Comparison of ENCODE assay signal across 16 mouse cellular contexts in genomic region chr7:51840515-51840914, GRCm38 (mm10). TPM values are rescaled to one million over a fixed set of nuclear protein-coding genes. Genes with fewer than 3 reads are reported as not detected.
DNase-seq lines count a peak whose midpoint lies in the region; ATAC-seq and TF ChIP-seq lines count a peak whose summit lies in the region.
"Had no signal": no experiment of that assay in that cellular context is flagged by ENCODE, and none has a peak within 500 bp of the region (broad histone marks: within the 10 kb centered on the region; RNA-seq: fewer than 3 reads in every experiment).

No protein-coding gene starts in this region.

- no peak overlapping the region for H3K4me3 ChIP-seq in hindbrain, embryonic 13.5 days
- H3K4me3 ChIP-seq in hindbrain, embryonic 11.5 days (ENCODE audit: low read depth, low read length): no peak overlapping the region
- no peak overlapping the region for H3K4me3 ChIP-seq in neural tube, embryonic 11.5 days (ENCODE audit: low read depth, low read length)
- no peak overlapping the region for H3K4me3 ChIP-seq in hindbrain, postnatal 0 days (ENCODE audit: low read length)
- H3K4me3 ChIP-seq in heart, embryonic 11.5 days (ENCODE audit: low read depth, low read length): no peak overlapping the region
- H3K4me3 ChIP-seq: heart, embryonic 10.5 days; limb, embryonic 10.5 days; liver, embryonic 12.5 days had no signal

- no peak for DNase-seq in hindbrain, embryonic 11.5 days (ENCODE audit: low spot score)
- no peak for DNase-seq in neural tube, embryonic 11.5 days (ENCODE audit: low spot score)
- no peak for DNase-seq in neural tube, embryonic 10.5 days (ENCODE audit: extremely low spot score, low spot score)
- peak; percentile 48 for DNase-seq in hindbrain, postnatal 0 days (ENCODE audit: low spot score)
- no peak for DNase-seq in Muller cell, postnatal 12 days (ENCODE audit: inconsistent ontology term)
- DNase-seq: cerebellum, adult 18-20 months; gastrocnemius, postnatal 14 days; heart, postnatal 36 days; retina, postnatal 1 day had no signal

- TF ChIP-seq CTCF in hindbrain, postnatal 0 days (IDR thresholded peaks at IDR 0.05; ENCODE audit: low read depth): no peak

- H3K27ac ChIP-seq in hindbrain, embryonic 13.5 days: peak overlapping the region; percentile 64; the same call in 1 of the 2 replicates
- H3K27ac ChIP-seq in hindbrain, embryonic 11.5 days (ENCODE audit: low read depth, low read length): no peak overlapping the region
- H3K27ac ChIP-seq in neural tube, embryonic 11.5 days (ENCODE audit: low read depth, low read length): 0 out of 2 replicates have a peak overlapping the region, but pooled peaks have one; percentile 14
- peak overlapping the region; percentile 18; the same call in 1 of the 2 replicates for H3K27ac ChIP-seq in hindbrain, postnatal 0 days
- no peak overlapping the region for H3K27ac ChIP-seq in heart, embryonic 11.5 days (ENCODE audit: low read depth, low read length)
- H3K27ac ChIP-seq: heart, embryonic 10.5 days; limb, embryonic 10.5 days; liver, embryonic 12.5 days had no signal

- no peak for ATAC-seq in hindbrain, embryonic 13.5 days (ENCODE audit: low FRiP score)
- ATAC-seq in hindbrain, embryonic 11.5 days (ENCODE audit: low FRiP score): no peak
- ATAC-seq in neural tube, embryonic 11.5 days (ENCODE audit: insufficient read depth, low FRiP score, low TSS enrichment): no peak
- ATAC-seq in hindbrain, postnatal 0 days: no peak
- ATAC-seq in heart, embryonic 11.5 days (replicated peaks; ENCODE audit: insufficient number of reproducible peaks, low FRiP score, low TSS enrichment): no peak
- ATAC-seq: intestine, postnatal 0 days; liver, embryonic 12.5 days; lung, postnatal 0 days had no signal

- no peaks in the 10 kb centered on the region for H3K27me3 ChIP-seq in hindbrain, embryonic 13.5 days
- H3K27me3 ChIP-seq in hindbrain, embryonic 11.5 days (ENCODE audit: control insufficient read depth, insufficient read depth, low read length): no peaks in the 10 kb centered on the region
- H3K27me3 ChIP-seq in neural tube, embryonic 11.5 days (ENCODE audit: control insufficient read depth, insufficient read depth, low read length): no peaks in the 10 kb centered on the region
- no peaks in the 10 kb centered on the region for H3K27me3 ChIP-seq in hindbrain, postnatal 0 days (ENCODE audit: insufficient read depth, low read length)
- H3K27me3 ChIP-seq in heart, embryonic 11.5 days (ENCODE audit: control insufficient read depth, insufficient read depth, low read length): no peaks in the 10 kb centered on the region
- H3K27me3 ChIP-seq: liver, embryonic 12.5 days had no signal

- no peaks in the 10 kb centered on the region for H3K36me3 ChIP-seq in hindbrain, embryonic 13.5 days
- no peaks in the 10 kb centered on the region for H3K36me3 ChIP-seq in hindbrain, embryonic 11.5 days (ENCODE audit: control insufficient read depth, insufficient read depth, low read length)
- no peaks in the 10 kb centered on the region for H3K36me3 ChIP-seq in neural tube, embryonic 11.5 days (ENCODE audit: control insufficient read depth, insufficient read depth, low read length)
- H3K36me3 ChIP-seq in hindbrain, postnatal 0 days (ENCODE audit: insufficient read depth, low read length): no peaks in the 10 kb centered on the region
- no peaks in the 10 kb centered on the region for H3K36me3 ChIP-seq in heart, embryonic 11.5 days (ENCODE audit: control insufficient read depth, insufficient read depth, low read length)
- H3K36me3 ChIP-seq: heart, embryonic 10.5 days; liver, embryonic 12.5 days had no signal

- H3K4me2 ChIP-seq in hindbrain, embryonic 13.5 days: no peak overlapping the region
- H3K4me2 ChIP-seq in hindbrain, embryonic 11.5 days (replicated peaks; ENCODE audit: low read depth, low read length): no peak overlapping the region
- H3K4me2 ChIP-seq in neural tube, embryonic 11.5 days (ENCODE audit: low read depth): no peak overlapping the region
- no peak overlapping the region for H3K4me2 ChIP-seq in hindbrain, postnatal 0 days (ENCODE audit: low read depth, low read length)
- no peak overlapping the region for H3K4me2 ChIP-seq in heart, embryonic 11.5 days
- H3K4me2 ChIP-seq: liver, embryonic 12.5 days had no signal

- H3K4me1 ChIP-seq in hindbrain, embryonic 13.5 days (replicated peaks): peaks cover 13% of the 10 kb centered on the region; the same call in 1 of the 2 replicates
- no peaks in the 10 kb centered on the region for H3K4me1 ChIP-seq in hindbrain, embryonic 11.5 days (replicated peaks; ENCODE audit: control insufficient read depth, insufficient read depth, low read length)
- no peaks in the 10 kb centered on the region for H3K4me1 ChIP-seq in neural tube, embryonic 11.5 days (ENCODE audit: control insufficient read depth, insufficient read depth, low read length)
- H3K4me1 ChIP-seq in hindbrain, postnatal 0 days (ENCODE audit: insufficient read depth, low read length): no peaks in the 10 kb centered on the region
- no peaks in the 10 kb centered on the region for H3K4me1 ChIP-seq in heart, embryonic 11.5 days (ENCODE audit: control insufficient read depth, insufficient read depth, low read length)
- H3K4me1 ChIP-seq: heart, embryonic 10.5 days; liver, embryonic 12.5 days had no signal

- 0 out of 2 replicates have a peak, but pooled peaks cover 6% of the 10 kb centered on the region for H3K9me3 ChIP-seq in hindbrain, embryonic 13.5 days
- no peaks in the 10 kb centered on the region for H3K9me3 ChIP-seq in hindbrain, embryonic 11.5 days (ENCODE audit: control insufficient read depth, low read length)
- H3K9me3 ChIP-seq in neural tube, embryonic 11.5 days (ENCODE audit: control insufficient read depth, low read length): no peaks in the 10 kb centered on the region; the same call in 1 of the 2 replicates
- H3K9me3 ChIP-seq in hindbrain, postnatal 0 days (ENCODE audit: low read length): no peaks in the 10 kb centered on the region
- H3K9me3 ChIP-seq in heart, embryonic 11.5 days (replicated peaks; ENCODE audit: control insufficient read depth, low read length): no peaks in the 10 kb centered on the region
- H3K9me3 ChIP-seq: heart, embryonic 10.5 days; limb, embryonic 10.5 days; liver, embryonic 12.5 days had no signal

- H3K9ac ChIP-seq in hindbrain, embryonic 13.5 days: no peak overlapping the region
- H3K9ac ChIP-seq in hindbrain, embryonic 11.5 days (ENCODE audit: low read depth, low read length): no peak overlapping the region
- no peak overlapping the region for H3K9ac ChIP-seq in neural tube, embryonic 11.5 days (ENCODE audit: low read length)
- H3K9ac ChIP-seq in hindbrain, postnatal 0 days (replicated peaks; ENCODE audit: low read length): no peak overlapping the region
- H3K9ac ChIP-seq in heart, embryonic 11.5 days (ENCODE audit: low read depth, low read length): no peak overlapping the region
- H3K9ac ChIP-seq: liver, embryonic 12.5 days had no signal

- WGBS in hindbrain, embryonic 13.5 days: 65% methylated on average over 7 of the region's 7 CpGs
- 85% methylated on average over 7 of the region's 7 CpGs for WGBS in hindbrain, embryonic 11.5 days
- 84% methylated on average over 7 of the region's 7 CpGs for WGBS in neural tube, embryonic 11.5 days
- WGBS in hindbrain, postnatal 0 days: 49% methylated on average over 7 of the region's 7 CpGs
- WGBS in heart, embryonic 11.5 days (ENCODE audit: insufficient replicate concordance): 83% methylated on average over 7 of the region's 7 CpGs

RNA-seq across cellular contexts. Expression of gene Gas2, which starts 21.3 kb away (rescaled TPM):
- polyA plus RNA-seq in hindbrain, embryonic 13.5 days (2015; fragmentation: Nextera tagmentation; extraction: Ambion mirVana): 13.0 and 16.6 TPM in 2 replicates
- polyA plus RNA-seq in hindbrain, embryonic 11.5 days (2014; fragmentation: Nextera tagmentation; extraction: Ambion mirVana): 41.1 and 41.7 TPM in 2 replicates
- polyA plus RNA-seq in neural tube, embryonic 11.5 days (2014; fragmentation: Nextera tagmentation; extraction: Ambion mirVana): 49.0 and 58.7 TPM in 2 replicates
- total RNA-seq in hindbrain, postnatal 0 days (2014; rRNA removed): 11.9 and 27.4 TPM in 2 replicates
- polyA plus RNA-seq in hindbrain, postnatal 0 days (2015; fragmentation: Nextera tagmentation; extraction: Ambion mirVana): 13.4 and 13.9 TPM in 2 replicates
- polyA plus RNA-seq in heart, embryonic 11.5 days (2014; fragmentation: Nextera tagmentation; extraction: Ambion mirVana): 8.8 and 9.9 TPM in 2 replicates

RNA-seq across cellular contexts. Expression of gene Fancf, which starts 21.6 kb away (rescaled TPM):
- polyA plus RNA-seq in hindbrain, embryonic 13.5 days (2015; fragmentation: Nextera tagmentation; extraction: Ambion mirVana): 6.4 and 7.5 TPM in 2 replicates
- 12.1 and 14.2 TPM in 2 replicates for polyA plus RNA-seq in hindbrain, embryonic 11.5 days (2014; fragmentation: Nextera tagmentation; extraction: Ambion mirVana)
- polyA plus RNA-seq in neural tube, embryonic 11.5 days (2014; fragmentation: Nextera tagmentation; extraction: Ambion mirVana): 14.7 and 17.3 TPM in 2 replicates
- 12.8 and 22.6 TPM in 2 replicates for total RNA-seq in hindbrain, postnatal 0 days (2014; rRNA removed)
- polyA plus RNA-seq in hindbrain, postnatal 0 days (2015; fragmentation: Nextera tagmentation; extraction: Ambion mirVana): 7.1 and 7.9 TPM in 2 replicates
- polyA plus RNA-seq in heart, embryonic 11.5 days (2014; fragmentation: Nextera tagmentation; extraction: Ambion mirVana): 8.3 and 8.6 TPM in 2 replicates

Comparison
In these comparisons a context has a peak if more than half of its experiments do, and no peak if none do; other contexts are left out.
1. H3K27ac ChIP-seq: peak in hindbrain, embryonic 13.5 days (single experiment), neural tube, embryonic 11.5 days (single experiment) and hindbrain, postnatal 0 days (single experiment); none in hindbrain, embryonic 11.5 days (single experiment) and heart, embryonic 11.5 days (single experiment).